Mouse (Mus musculus): ENCODE measurements at regions not wholly inside any gene's neighbourhood (a gene's known extent, or its start where the extent isn't known, plus 50 kb on each side); places are given as distances from the start of the nearest gene placed in this dataset.

- TF ChIP-seq CTCF (IDR thresholded peaks at IDR 0.05; ENCODE audit: borderline replicate concordance, insufficient read depth, low read depth, low read length): no peak
- no peak for TF ChIP-seq POLR2A (IDR thresholded peaks at IDR 0.05; ENCODE audit: borderline replicate concordance, insufficient read depth, low read length)
These were observed 131.3 kb upstream of the Peli2 start for GRCm38 (mm10) chr14:47989315-47989714.

Measured in cerebellum, adult 2 months (tissue).